Mouse (Mus musculus) midbrain, embryonic 11.5 days (tissue): ENCODE measurements around the gene 1700018B08Rik. TPM values are rescaled to one million over a fixed set of nuclear protein-coding genes. Genes with fewer than 3 reads are reported as not detected.

Experiments used
- polyA plus RNA-seq: library from polyadenylated mRNA; unstranded; fragments of >200 nt; fragmentation: Nextera tagmentation; extraction: Ambion mirVana; gene quantifications from 2 replicates; pipeline ENCODE4 v1.2.1, GENCODE M21; 2014

1700018B08Rik gene
- polyA plus RNA-seq, 1 experiment from 2014 or later: not detected

Other genes with a start within 250 kb of the 1700018B08Rik start
- 11.0 and 16.3 TPM in 2 replicates for gene Fbxo31, start 34.5 kb upstream of the 1700018B08Rik start, polyA plus RNA-seq
- gene Map1lc3b, start 46.0 kb upstream of the 1700018B08Rik start, polyA plus RNA-seq: 282 and 283 TPM in 2 replicates
- gene Zcchc14, start 108.6 kb upstream of the 1700018B08Rik start, polyA plus RNA-seq: 20.7 and 22.7 TPM in 2 replicates
- gene Jph3, start 185.3 kb upstream of the 1700018B08Rik start, polyA plus RNA-seq: 10.2 and 10.4 TPM in 2 replicates